Mouse (Mus musculus) erythroblast, embryonic 14.5 days (primary cell): ENCODE data around the gene Ralgds.

ENCODE experiments used
- GATA1 ChIP-seq: IDR thresholded peaks from 2 replicates; pipeline ENCODE4 v1.6.1; 2012; ENCODE audit warnings: low read length, inconsistent platforms, mixed read lengths
- TAL1 ChIP-seq: IDR thresholded peaks from 3 replicates; pipeline ENCODE4 v1.6.1; 2012; ENCODE audit warnings: low read length, inconsistent platforms, mixed read lengths

GRCm38 (mm10) chr2:28601720-28602590 lies 89.0 kb downstream of the Ralgds start:
- TF ChIP-seq TAL1, result peak; percentile 95
- peak; percentile 97 for TF ChIP-seq GATA1
